Mouse (Mus musculus) ES-CJ7 (cell line): ENCODE data around the gene Crtc3.

Experiments used
- DNase-seq: peaks from one replicate; pipeline ENCODE4 v3.0.0; 2011; ENCODE audit warnings: low read depth, low spot score

Crtc3 gene

GRCm38 (mm10) chr7:80641497-80641896 is 47.2 kb downstream of the Crtc3 start:
- no peak for DNase-seq

- no peak for DNase-seq
These were observed 48.7 kb downstream of the Crtc3 start for GRCm38 (mm10) chr7:80639981-80640380.

- no peak for DNase-seq
These were observed 50.2 kb downstream of the Crtc3 start for GRCm38 (mm10) chr7:80638460-80638859.

GRCm38 (mm10) chr7:80636953-80637800 is 51.5 kb downstream of the Crtc3 start:
- no peak for DNase-seq

DNA sequence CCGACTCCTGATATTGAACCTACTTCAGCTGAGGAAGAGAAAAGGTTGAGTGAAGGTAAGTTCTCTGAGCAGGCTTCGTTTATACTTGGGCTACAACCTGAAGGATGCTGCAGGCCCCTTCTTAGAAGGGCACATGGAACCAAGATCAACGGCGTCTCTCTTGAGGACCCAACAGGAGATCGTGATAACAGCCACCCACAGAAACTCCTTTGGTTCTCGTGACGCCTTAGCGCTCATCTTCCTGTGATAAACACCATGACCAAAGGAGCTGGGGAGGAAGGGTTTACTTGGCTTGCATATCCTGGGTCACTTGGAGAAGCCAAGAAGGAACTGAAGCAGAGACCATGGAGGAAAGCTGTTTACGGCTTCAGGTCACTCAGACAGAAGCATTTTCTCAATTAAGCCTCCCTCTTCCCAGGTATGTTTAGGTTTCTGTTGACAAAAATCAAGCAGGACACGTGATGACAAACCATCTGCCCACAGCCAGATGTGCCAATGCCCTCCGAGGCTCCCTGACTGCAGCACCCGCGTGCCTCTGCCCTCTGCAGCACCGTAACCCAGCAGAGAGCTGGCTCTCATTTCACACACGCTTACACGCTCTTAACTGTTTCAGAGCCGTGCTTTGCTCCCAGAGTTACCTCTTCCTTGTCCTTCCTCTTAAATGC is 52.3 kb downstream of the Crtc3 start:
- DNase-seq = no peak

- DNase-seq = no peak
These were observed 52.8 kb downstream of the Crtc3 start for GRCm38 (mm10) chr7:80635866-80636265.

GRCm38 (mm10) chr7:80634741-80635140 is 53.9 kb downstream of the Crtc3 start:
- no peak for DNase-seq

DNA sequence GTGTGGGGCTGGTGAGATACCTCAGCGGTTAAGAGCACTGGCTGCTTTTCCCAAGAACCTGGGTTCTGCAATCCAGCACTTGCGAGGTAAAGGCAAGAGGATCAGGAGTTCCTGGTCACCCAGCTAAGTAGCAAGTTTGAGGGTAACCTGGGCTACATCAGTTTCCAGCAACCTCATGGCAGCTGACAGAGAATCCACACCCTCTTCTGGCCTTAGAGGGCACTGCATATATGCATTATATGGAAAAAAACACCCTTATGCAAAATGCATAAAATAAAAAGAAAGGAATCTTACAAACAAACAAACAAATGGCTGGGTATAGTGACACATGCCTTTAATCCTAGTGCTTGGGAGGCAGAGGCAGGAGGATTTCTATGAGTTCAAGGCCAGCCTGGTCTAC is 55.0 kb downstream of the Crtc3 start:
- DNase-seq = no peak

GRCm38 (mm10) chr7:80631993-80632392 is 56.7 kb downstream of the Crtc3 start:
- no peak for DNase-seq

GRCm38 (mm10) chr7:80631405-80631804 is 57.3 kb downstream of the Crtc3 start:
- DNase-seq = no peak

DNA sequence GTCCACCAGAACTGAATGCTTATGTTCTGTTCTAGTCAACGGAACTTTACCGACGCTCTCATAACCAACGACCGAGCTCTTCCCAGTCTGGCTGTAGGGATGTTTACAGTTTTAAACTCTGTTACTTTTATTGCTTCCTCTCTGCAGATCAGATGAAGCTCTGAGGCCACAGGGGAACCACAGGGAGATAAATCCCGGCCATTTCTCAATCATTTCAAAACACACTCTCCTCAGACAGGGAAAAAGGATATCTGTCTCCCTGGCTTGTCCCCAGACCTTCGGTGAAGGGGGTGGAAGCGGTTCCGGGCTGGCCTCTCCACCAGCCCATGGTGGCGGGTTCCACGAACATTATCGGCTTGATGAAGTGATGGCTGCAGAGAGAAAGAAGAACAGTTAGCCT is 59.3 kb downstream of the Crtc3 start:
- no peak for DNase-seq

DNA sequence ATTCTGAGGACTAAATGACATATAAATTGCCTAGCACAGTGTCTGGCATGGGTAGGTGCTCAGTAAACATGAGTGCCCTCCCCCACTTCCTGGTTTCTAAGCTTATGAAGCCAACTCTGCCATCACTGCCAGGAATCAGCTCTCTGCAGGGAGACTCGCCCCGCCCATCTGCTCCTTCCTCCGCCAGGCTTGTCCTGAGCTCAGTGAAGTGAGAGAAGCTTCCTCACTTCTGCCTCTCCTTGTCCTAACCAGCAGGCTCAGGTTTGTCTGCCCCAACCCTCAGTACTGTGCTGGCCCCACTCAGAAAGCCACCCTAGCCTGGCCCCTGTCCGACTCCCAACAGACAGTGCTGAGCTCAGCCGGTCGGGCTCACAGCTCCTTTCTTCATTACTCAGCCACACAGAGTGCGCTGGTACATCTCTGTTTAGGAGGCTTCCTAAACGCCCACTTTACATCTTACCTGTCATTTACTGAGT is 59.9 kb downstream of the Crtc3 start:
- DNase-seq = peak; percentile 30

DNA sequence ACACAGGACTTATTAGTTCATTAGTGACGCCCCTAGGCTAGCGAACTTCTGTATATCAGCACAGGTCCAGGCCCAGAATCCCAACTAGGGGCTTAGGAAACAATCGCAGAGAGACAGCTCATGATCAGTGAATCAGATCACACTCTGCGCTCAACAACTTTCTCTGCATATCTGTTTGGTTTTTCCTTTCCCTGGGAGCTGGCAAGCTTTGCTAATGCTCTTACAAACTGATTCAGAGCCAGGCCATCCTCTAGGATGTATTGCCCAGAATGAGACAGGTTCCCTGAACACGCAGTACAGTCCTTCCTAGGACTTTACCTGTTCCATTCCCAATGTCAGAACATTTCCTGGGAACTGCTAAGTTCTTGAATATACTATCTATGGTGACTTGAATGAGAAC is 61.7 kb downstream of the Crtc3 start:
- DNase-seq = no peak

- no peak for DNase-seq
These were observed 62.8 kb downstream of the Crtc3 start for GRCm38 (mm10) chr7:80625841-80626240.

DNA sequence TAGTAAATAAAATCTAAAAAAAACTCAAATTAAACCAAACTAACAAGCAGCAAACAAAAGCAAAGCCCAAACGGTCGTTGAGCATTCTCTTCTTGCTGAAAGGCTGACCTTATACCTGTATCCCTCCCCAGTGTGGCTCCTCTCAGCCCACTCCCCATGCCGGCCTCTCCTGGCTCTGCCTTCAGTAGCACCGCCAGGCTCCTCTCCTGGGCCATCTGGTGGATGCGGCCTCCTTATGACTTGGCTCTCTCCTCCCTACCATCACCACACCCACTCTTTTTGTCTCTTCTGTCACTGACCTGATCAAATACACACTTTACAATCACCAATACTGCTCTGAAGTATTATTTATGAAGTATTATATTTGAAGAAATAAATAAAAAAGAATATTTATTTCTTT is 65.4 kb downstream of the Crtc3 start:
- no peak for DNase-seq

DNA sequence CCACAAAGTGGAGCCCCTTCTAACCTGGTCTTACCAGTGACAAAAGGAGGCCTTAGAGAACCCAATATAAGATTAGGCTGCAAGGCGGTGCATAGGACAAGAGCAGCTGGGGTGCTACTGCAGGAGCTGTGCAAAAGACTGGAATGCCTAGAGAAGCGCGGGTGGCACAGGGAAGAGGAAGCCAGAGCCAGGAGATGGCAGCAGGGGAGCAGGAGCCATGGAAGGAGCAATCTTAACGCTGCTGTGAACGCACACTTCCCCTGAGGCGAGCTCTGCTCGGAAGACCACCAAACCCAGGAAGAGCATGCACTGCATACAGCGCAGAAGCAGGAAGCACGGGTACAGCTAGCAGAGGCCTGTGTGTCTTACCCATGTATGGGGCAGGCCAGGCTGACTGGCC is 72.6 kb downstream of the Crtc3 start:
- DNase-seq = no peak

- DNase-seq = no peak
These were observed 74.6 kb downstream of the Crtc3 start for GRCm38 (mm10) chr7:80614042-80614441.

DNA sequence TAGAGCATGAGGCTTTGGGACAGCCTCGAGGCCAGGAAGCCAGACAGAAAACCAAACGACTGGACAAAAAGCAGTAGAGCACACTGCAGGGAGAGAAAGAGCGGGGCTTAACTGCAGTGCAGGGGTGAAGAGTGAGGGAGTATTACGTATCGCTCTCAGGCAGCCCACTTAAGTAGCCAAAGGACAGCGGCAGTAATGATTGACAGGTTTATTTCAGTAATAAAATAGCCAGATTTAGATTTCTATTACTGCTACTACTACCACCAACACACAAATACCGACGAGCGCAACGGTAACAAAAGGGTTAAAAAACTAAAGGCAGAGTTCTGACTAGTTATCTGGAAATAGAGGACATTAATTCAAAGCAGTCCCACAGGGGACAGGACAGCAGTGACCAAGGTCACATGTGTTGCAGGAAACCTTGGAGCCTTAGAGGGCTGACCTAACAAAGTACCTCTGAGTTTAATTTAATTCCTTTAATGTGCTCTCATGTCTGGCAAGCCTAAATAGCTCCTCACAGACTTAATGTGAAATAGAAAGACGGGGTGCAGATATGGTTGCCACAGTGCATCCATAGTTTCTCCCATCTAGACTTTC is 76.4 kb downstream of the Crtc3 start:
- no peak for DNase-seq

GRCm38 (mm10) chr7:80611646-80612045 is 77.0 kb downstream of the Crtc3 start:
- no peak for DNase-seq

DNA sequence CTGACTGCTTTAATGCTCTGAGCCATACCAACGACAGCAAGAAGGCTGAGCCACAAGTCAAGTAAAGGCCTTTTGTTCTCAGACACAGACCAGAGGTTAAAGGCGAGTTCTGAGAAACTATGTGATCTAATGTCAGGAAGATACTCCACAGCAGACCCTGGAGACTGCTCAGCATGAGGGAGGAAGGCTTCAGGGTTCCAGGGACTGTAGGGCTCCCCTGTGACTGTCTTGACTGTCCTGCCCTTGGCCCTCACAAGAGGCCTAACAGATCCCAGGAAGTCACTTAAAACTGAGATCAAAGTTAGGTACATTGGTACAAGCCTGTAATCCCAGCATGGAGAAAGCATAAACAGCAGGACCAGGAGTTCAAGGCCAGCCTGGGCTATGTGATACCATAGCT is 81.2 kb downstream of the Crtc3 start:
- DNase-seq = no peak

DNA sequence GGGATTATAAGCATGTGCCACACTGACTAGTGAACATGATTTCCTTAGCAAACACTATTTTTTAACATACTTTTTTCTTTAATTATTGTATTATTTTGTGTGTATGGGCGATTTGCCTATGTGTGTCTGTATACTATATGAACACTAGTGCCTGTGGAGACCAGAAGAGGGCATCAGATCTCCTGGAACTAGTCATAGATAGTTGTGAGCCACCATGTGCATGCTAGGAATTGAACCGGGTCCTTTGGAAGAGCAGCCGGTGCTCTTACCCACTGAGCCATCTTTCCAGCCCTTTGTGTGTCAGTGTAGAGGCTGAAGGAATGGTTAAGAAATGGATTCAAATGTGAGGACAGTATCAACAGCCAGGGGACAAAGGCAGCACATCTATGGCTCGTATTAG is 82.2 kb downstream of the Crtc3 start:
- DNase-seq = no peak

DNA sequence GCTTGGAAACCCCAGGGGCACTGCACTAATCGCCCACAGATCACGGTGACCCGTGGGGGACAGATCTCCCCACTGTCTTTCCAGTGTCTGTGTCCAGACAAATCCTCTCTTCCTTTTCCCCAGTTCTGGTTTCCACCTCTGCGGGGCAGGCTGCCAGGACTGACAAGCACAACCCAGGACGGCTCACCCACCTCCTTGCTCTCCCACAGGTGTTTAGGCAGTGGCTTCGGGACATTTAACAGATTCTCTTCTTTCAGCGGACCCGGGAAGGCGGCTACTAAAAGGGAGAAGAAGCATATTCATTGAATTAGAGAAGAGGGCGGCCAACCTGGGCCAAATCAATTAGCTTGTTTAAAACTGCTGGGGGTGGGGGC is 83.1 kb downstream of the Crtc3 start:
- peak; percentile 25 for DNase-seq
